Mouse (Mus musculus) heart, postnatal 14 days (tissue): ENCODE measurements around the gene Prkce. TPM values are rescaled to one million over a fixed set of nuclear protein-coding genes. Genes with fewer than 3 reads are reported as not detected.
A peak's percentile ranks its signal among the peaks of the same experiment; 100 is the strongest.

Source experiments
- DNase-seq, 2 experiments: peaks; one replicate each; pipeline ENCODE4 v3.0.0; 2021 to 2022
- intact Hi-C: fragments of 180-260 bp; cut with DNase I; formaldehyde crosslinking; loops from one replicate; pipeline ENCODE4 v1.15.1; 2025
- total RNA-seq, 2 experiments: library from RNA; stranded (reverse); gene quantifications; 2 replicates each; pipeline ENCODE4 v1.2.3; 2021

Gene Prkce
- total RNA-seq, 2 experiments from 2014 or later, result 28.7 to 29.1 TPM

GRCm38 (mm10) chr17:86525075-86525474, 357.5 kb downstream of the Prkce start:
- no peak for DNase-seq
- intact Hi-C loops, result no loop called here

GRCm38 (mm10) chr17:86526016-86526415, 358.4 kb downstream of the Prkce start:
- no peak for DNase-seq
- intact Hi-C loops, result no loop called here

- intact Hi-C loops, result no loop called here
- no peak for DNase-seq
Observed at GRCm38 (mm10) chr17:86527298-86527697, 359.7 kb downstream of the Prkce start.

GRCm38 (mm10) chr17:86529003-86529402, 361.4 kb downstream of the Prkce start:
- DNase-seq, result no peak
- intact Hi-C loops, result no loop called here

GRCm38 (mm10) chr17:86529411-86529810, 361.8 kb downstream of the Prkce start:
- no peak for DNase-seq
- intact Hi-C loops, result no loop called here

- intact Hi-C loops, result no loop called here
- DNase-seq, result no peak
Observed at GRCm38 (mm10) chr17:86531231-86531630, 363.6 kb downstream of the Prkce start.

- intact Hi-C loops, result loop anchor here (2.0 kb wide), 1 partner anchor 30 kb away; no protein-coding TSS in a partner anchor
- no peak for DNase-seq
Observed at GRCm38 (mm10) chr17:86532783-86533548, 365.4 kb downstream of the Prkce start.

GRCm38 (mm10) chr17:86533549-86533851, 365.9 kb downstream of the Prkce start:
- DNase-seq, result no peak
- intact Hi-C loops, result loop anchor here (2.0 kb wide), 1 partner anchor 31 kb away; no protein-coding TSS in a partner anchor

GRCm38 (mm10) chr17:86535096-86535495, 367.5 kb downstream of the Prkce start:
- intact Hi-C loops, result loop anchor here (2.0 to 5.0 kb wide), 2 partner anchors 38 to 77 kb away; no protein-coding TSS in a partner anchor
- peak; percentile 25 to 31 for DNase-seq

GRCm38 (mm10) chr17:86535827-86536656, 368.5 kb downstream of the Prkce start:
- intact Hi-C loops, result loop anchor here (1.0 to 5.0 kb wide), 6 partner anchors 39 to 370 kb away; no protein-coding TSS in a partner anchor
- DNase-seq, result peak; percentile 74 to 90

GRCm38 (mm10) chr17:86539881-86540430, 372.4 kb downstream of the Prkce start:
- DNase-seq, result peak; percentile 19 to 23
- intact Hi-C loops, result loop anchor here (2.0 to 5.0 kb wide), 2 partner anchors 49 to 72 kb away; no protein-coding TSS in a partner anchor

- intact Hi-C loops, result no loop called here
- no peak for DNase-seq
Observed at GRCm38 (mm10) chr17:86546529-86546928, 378.9 kb downstream of the Prkce start.

- intact Hi-C loops, result no loop called here
- DNase-seq, result no peak
Observed at GRCm38 (mm10) chr17:86549128-86549527, 381.5 kb downstream of the Prkce start.

GRCm38 (mm10) chr17:86551561-86551960, 384.0 kb downstream of the Prkce start:
- intact Hi-C loops, result loop anchor here (5.0 kb wide), 1 partner anchor 36 kb away; no protein-coding TSS in a partner anchor
- DNase-seq, result no peak

GRCm38 (mm10) chr17:86551995-86552394, 384.4 kb downstream of the Prkce start:
- intact Hi-C loops, result loop anchor here (5.0 kb wide), 1 partner anchor 35 kb away; no protein-coding TSS in a partner anchor
- no peak for DNase-seq

- intact Hi-C loops, result no loop called here
- DNase-seq, result no peak
Observed at GRCm38 (mm10) chr17:86559206-86559891, 391.8 kb downstream of the Prkce start.

- intact Hi-C loops, result no loop called here
- DNase-seq, result no peak
Observed at GRCm38 (mm10) chr17:86560499-86560898, 392.9 kb downstream of the Prkce start.

- intact Hi-C loops, result no loop called here
- DNase-seq, result no peak
Observed at GRCm38 (mm10) chr17:86570491-86570890, 402.9 kb downstream of the Prkce start.

- DNase-seq, result no peak
- intact Hi-C loops, result no loop called here
Observed at GRCm38 (mm10) chr17:86571266-86571665, 403.7 kb downstream of the Prkce start.

- intact Hi-C loops, result no loop called here
- no peak for DNase-seq
Observed at GRCm38 (mm10) chr17:86572136-86572535, 404.6 kb downstream of the Prkce start.
